Mouse (Mus musculus) left cerebral cortex, adult 9 months (tissue): ENCODE measurements at regions not wholly inside any gene's neighbourhood (a gene's known extent, or its start where the extent isn't known, plus 50 kb on each side); places are given as distances from the start of the nearest gene placed in this dataset.
"Not testable (repeated sequence)": the region's sequence is repeated elsewhere in the genome, so short reads cannot be mapped to it uniquely, and the experiment has no call there.

ENCODE experiments used
- DNase-seq, 2 experiments: peaks; one replicate each; pipeline ENCODE4 v3.0.0; 2022; ENCODE audit warnings: low spot score in 2 of 2

GRCm38 (mm10) chr13:107596183-107596582 is 448.1 kb upstream of the Smim15 start:
- no peak for DNase-seq

- no peak for DNase-seq
Observed at GRCm38 (mm10) chr13:107588399-107589002, 455.7 kb upstream of the Smim15 start.

GRCm38 (mm10) chr13:107587678-107588077 is 456.6 kb upstream of the Smim15 start:
- DNase-seq = peak in 1 of 2 experiments; percentile 58

- no peak for DNase-seq
Observed at GRCm38 (mm10) chr13:107585936-107586335, 458.3 kb upstream of the Smim15 start.

- DNase-seq = no peak
Observed at GRCm38 (mm10) chr13:107585353-107585752, 458.9 kb upstream of the Smim15 start.

- DNase-seq = no peak
Observed at GRCm38 (mm10) chr13:107578968-107579367, 465.3 kb upstream of the Smim15 start.

GRCm38 (mm10) chr13:107577809-107578208 is 466.4 kb upstream of the Smim15 start:
- no peak for DNase-seq

GRCm38 (mm10) chr13:107577272-107577671 is 467.0 kb upstream of the Smim15 start:
- no peak for DNase-seq

GRCm38 (mm10) chr13:107576701-107577100 is 467.5 kb upstream of the Smim15 start:
- DNase-seq = no peak

GRCm38 (mm10) chr13:107575025-107575424 is 469.2 kb upstream of the Smim15 start:
- no peak for DNase-seq

GRCm38 (mm10) chr13:107573499-107574355 is 470.5 kb upstream of the Smim15 start:
- DNase-seq = peak; percentile 14 to 58

- no peak for DNase-seq
Observed at GRCm38 (mm10) chr13:107571539-107571938, 472.7 kb upstream of the Smim15 start.

- DNase-seq = no peak
Observed at GRCm38 (mm10) chr13:107569477-107569876, 474.8 kb upstream of the Smim15 start.

- no peak for DNase-seq
Observed at GRCm38 (mm10) chr13:107568701-107569121, 475.5 kb upstream of the Smim15 start.

GRCm38 (mm10) chr13:107562463-107562862 is 481.8 kb upstream of the Smim15 start:
- DNase-seq = no peak

GRCm38 (mm10) chr13:107561529-107561928 is 482.7 kb upstream of the Smim15 start:
- DNase-seq = no peak

GRCm38 (mm10) chr13:107555958-107556357 is 488.3 kb upstream of the Smim15 start:
- DNase-seq = no peak

- no peak for DNase-seq
Observed at GRCm38 (mm10) chr13:107554091-107554490, 490.2 kb upstream of the Smim15 start.

GRCm38 (mm10) chr13:107552165-107552564 is 492.1 kb upstream of the Smim15 start:
- DNase-seq = no peak

- DNase-seq = not testable (repeated sequence)
Observed at GRCm38 (mm10) chr13:107549995-107550394, 494.3 kb upstream of the Smim15 start.

GRCm38 (mm10) chr13:107547073-107547472 is 497.2 kb upstream of the Smim15 start:
- DNase-seq = peak; percentile 61 to 65

- DNase-seq = peak in 1 of 2 experiments; percentile 13
Observed at GRCm38 (mm10) chr13:107546181-107546900, 497.9 kb upstream of the Smim15 start.
